Mouse (Mus musculus): ENCODE measurements around the gene Kcnrg.
A peak's percentile ranks its signal among the peaks of the same experiment; 100 is the strongest.

Kcnrg gene

DNA sequence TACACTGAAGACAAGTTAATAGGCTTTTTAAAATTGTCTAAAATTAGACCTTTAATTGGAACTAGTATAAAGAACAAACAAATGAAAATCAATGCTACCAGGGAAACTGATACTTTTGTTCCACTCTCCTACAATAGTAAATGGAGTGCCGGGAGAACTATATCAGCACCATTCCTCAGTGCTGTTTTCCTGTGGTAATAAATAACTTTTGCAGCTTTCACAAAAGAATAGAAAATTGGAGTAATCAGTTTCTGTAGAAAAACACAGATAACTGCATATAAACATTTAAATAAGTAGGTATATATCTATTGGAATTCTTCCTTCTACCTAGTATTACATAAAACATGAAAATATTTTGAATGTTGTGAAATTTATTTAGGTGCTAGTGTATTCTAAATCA, 38.3 kb downstream of the Kcnrg start:
- no peak for DNase-seq (ENCODE audit: low read depth, low spot score)

DNA sequence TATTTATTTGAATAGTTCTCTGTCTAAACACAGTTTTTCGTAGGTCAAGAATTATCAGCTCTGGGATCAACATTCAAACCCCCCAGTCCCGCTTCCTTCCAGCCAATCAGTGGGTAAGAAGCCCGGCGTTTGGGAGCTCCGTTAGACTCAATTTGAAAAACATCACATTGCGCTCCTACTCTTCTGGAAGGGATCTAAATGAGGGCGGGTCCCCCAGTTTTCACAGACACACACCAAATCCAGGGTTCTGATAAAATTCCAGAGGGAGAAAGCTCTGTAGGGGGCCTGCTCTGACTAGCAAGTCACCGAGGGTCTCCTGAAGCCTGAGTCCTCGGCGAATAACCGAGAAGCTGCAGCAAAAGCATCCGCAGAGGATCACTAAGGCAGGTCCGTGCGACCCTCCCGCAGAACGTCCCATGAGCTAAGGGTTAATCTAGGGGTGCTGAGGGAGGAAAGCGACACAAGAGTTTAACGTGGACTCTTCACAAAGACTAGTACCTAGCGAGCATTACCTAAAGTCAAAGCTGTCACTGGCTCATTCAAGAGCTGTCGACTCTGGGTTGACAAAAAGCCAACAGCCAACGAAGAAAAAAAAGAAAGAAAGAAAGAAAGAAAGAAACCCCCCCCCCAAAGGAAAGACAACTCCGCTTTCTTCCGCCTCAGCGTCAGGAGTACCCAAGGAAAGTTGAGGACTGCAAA, 40.1 kb downstream of the Kcnrg start:
- no peak for DNase-seq (ENCODE audit: low read depth, low spot score)

DNA sequence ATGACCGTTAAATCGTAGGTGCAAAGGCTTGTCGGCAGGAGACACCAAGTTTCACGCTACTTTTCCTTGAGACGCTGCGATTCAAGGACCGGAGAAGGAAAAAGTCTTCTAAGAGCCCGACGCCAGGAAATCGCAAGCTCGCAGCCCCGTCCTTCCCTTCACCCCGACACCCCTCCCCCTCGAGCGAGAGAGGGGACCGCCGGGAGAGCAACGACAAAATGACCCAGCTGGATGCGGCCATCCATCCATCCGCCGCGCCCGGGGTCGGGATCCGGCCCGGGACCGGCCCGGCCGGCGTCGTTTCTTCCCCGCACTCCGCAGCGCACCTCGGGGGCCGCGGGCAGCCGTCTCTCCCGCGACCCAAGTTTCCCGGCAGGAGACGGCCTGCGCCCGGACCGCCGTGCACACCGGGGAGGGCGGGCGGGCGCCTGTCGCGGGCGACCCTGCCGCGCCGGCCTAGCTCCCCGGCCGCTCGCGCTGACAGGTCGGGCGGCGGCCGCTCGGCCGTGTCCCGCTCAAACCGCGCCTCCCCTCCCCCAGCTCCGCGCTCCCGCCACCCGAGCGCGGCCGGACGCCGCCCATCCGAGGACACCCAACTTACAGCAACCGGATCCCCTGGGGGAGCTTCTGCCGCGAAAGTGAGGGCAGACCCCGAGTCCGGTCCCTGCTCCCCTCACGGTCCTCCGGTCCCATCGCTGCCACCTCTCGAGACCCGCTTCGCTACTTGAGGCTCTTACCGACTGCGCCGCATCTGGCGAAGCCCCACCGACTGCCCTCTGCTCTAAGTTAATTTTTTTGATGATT, 40.8 kb downstream of the Kcnrg start:
- DNase-seq (ENCODE audit: low read depth, low spot score), result no peak

DNA sequence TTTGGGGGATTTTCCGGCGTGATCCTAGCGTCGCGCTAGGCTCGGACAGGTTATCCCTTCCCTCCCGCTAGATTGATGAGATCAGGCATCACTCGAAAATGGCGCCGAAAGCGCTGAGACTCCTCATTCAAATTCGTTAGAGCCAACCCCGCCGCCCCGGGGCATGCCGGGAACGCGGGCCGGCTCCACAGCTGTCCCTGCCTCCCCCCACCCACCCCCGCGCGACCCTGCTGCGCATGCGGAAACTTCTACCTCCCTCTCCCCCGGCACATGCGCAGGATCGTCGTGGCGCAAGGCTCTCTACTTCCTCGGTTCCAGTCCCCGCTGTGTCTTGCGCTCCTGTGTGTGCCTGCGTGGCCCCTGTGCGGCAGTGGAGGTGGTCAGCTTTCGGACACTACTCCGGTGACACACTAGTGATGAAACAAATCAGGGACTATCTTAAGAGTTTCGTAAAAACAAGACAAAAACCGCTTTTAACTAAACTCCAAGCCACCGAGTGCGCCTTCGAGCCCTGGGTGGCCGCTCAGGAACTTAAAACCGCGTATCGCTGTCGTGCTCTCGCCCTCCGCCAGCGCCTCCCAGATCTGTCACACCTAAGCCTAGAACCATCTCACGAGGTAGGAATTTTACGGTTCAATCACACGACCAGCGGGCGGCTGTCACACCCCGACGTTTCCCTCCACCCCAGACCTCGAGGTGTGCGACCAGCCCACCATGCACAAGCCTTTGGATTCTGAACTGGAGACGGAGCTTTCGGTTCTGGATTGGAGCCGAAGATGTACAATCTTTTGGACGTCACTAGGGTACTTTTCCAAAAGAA, 41.6 kb downstream of the Kcnrg start:
- DNase-seq (ENCODE audit: low read depth, low spot score), result peak; percentile 95

DNA sequence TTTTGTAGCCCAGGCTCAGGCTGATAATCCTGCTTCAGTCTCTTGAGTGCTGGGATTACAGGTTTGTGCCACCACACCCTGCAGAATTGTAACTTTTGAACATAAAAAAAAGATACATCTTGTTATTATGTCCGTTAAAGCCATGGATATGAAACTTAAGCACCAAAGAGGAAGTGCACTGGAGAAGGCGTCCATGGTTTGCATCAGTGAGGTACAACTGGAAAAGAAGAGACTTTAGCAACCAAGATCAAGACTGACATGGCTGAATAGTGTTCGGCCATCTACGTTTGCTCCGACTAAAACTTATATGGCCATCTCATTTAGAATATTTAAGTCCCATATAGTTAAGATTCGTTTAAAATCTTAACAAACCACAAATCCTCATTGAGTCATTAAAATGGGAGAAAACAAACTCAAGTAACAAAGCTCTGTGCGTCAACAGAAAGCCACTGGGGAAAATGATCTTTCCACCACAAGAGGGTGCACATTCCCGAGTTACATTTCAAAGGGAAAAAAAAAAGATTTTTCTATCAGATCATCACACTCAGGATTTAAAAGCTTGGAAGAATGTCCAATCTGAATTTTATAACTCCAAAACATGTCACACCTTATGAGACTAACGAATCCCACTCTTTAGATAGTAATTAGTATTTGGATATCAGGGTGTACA, 43.2 kb downstream of the Kcnrg start:
- DNase-seq (ENCODE audit: low read depth, low spot score), result peak; percentile 26

DNA sequence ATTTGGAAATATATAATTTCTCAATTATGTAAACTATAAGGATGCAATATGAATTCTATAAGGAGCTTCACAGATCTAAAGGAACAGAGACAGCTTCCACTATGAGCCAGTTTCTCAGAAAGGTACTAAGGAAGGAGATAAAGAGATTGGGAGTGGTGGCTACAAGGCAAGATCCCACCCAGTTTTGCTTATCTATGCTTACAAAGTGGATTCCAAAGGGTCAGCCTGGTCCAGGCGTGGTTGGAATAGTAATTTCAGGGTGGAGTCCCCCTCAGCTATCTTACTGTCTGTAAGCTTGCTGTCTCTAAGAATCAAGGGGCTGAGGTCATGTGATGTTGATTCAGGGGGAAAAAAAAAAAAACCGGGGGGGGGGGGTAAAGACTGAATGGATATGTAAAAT, 49.2 kb downstream of the Kcnrg start:
- DNase-seq (ENCODE audit: low read depth, low spot score), result no peak

DNA sequence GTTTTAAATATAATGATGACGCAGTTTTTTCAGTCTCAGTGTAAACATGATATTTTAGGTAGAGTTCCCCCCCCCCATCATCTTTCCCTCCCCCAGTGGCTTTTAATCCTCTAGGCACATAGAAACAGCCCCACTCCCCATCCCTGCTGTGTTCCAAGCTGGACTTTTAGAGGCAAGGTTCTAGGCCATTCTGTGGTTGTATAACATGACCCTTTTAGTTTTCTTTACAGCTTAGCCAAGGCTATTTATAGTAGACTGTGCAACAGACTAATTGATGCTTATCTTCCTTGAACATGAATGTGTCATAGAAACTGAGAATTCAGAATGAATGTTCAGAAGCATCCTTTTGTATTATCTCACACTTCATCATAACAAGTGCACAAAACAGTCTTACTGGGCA, 54.2 kb downstream of the Kcnrg start:
- DNase-seq (ENCODE audit: low read depth, low spot score), result no peak

DNA sequence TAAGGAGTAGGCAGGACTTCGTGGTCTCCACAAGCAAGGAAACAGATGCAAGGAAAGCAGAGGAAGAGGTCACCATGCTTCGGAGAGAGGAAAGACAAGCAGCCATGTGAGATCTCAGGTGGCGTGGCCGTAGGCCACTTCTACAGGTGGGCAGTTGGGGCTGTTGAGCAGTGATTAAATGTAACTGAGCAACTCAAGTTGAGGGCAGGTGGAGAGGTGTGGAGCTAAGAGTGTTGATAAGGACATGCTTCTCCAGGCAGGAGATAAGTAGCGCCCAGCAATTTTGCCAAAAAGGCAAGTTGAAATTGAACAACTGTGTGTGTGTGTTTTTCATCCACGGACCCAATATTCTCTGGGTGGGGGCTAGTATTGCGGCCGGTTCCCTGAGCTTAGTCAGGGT, 55.0 kb downstream of the Kcnrg start:
- no peak for DNase-seq (ENCODE audit: low read depth, low spot score)

Measured in brain, embryonic 18.5 days (tissue).